Mouse (Mus musculus) heart, embryonic 15.5 days (tissue): Measurements from ENCODE around the gene Rag2. TPM values are rescaled to one million over a fixed set of nuclear protein-coding genes. Genes with fewer than 3 reads are reported as not detected.

ENCODE experiments used
- ATAC-seq: fragments of 200-750 bp; cut with Nextera tagmentation; replicated peaks from 2 replicates; pipeline ENCODE4 v1.8.0; 2017; ENCODE audit warnings: low read depth, moderate TSS enrichment; ENCODE audit not compliant: insufficient number of reproducible peaks, insufficient read depth, low FRiP score
- H3K27ac ChIP-seq: fragments of 300-500 bp; sonication (generic); 2 replicates; pipeline ENCODE4 v1.5.1; 2015; ENCODE audit warnings: mild to moderate bottlenecking, inconsistent platforms
- H3K27me3 ChIP-seq: fragments of 300-500 bp; sonication (generic); 2 replicates; pipeline ENCODE4 v1.6.1; 2015; ENCODE audit warnings: inconsistent platforms
- H3K36me3 ChIP-seq: fragments of 300-500 bp; sonication (generic); 2 replicates; pipeline ENCODE4 v1.6.1; 2015; ENCODE audit warnings: mild to moderate bottlenecking, inconsistent platforms
- H3K4me1 ChIP-seq: fragments of 300-500 bp; sonication (generic); replicated peaks from 2 replicates; pipeline ENCODE4 v1.6.1; 2015; ENCODE audit warnings: inconsistent platforms
- H3K4me2 ChIP-seq: fragments of 300-500 bp; sonication (generic); 2 replicates; pipeline ENCODE4 v1.6.1; 2015; ENCODE audit warnings: inconsistent platforms, mild to moderate bottlenecking, moderate library complexity
- H3K4me3 ChIP-seq: fragments of 300-500 bp; sonication (generic); 2 replicates; pipeline ENCODE4 v1.5.1; 2015; ENCODE audit warnings: mild to moderate bottlenecking, inconsistent platforms
- H3K9ac ChIP-seq: fragments of 300-500 bp; sonication (generic); 2 replicates; pipeline ENCODE4 v1.6.1; 2015; ENCODE audit warnings: mild to moderate bottlenecking, inconsistent platforms
- H3K9me3 ChIP-seq: fragments of 300-500 bp; sonication (generic); replicated peaks from 2 replicates; pipeline ENCODE4 v1.6.1; 2016; ENCODE audit warnings: inconsistent platforms
- WGBS: fragments of 180-500 bp; shearing (Covaris S2); methylation state at CpG from one replicate; pipeline ENCODE4 v1.1.7; 2015; ENCODE audit warnings: mixed read lengths; 5-methylcytosine and 5-hydroxymethylcytosine counted together
- polyA plus RNA-seq: library from polyadenylated mRNA; unstranded; fragments of >200 nt; fragmentation: Nextera tagmentation; extraction: Ambion mirVana; gene quantifications from 2 replicates; pipeline ENCODE4 v1.2.1, GENCODE M21; 2015

Rag2 gene
- polyA plus RNA-seq, 1 experiment from 2014 or later = 0.64 TPM

DNA sequence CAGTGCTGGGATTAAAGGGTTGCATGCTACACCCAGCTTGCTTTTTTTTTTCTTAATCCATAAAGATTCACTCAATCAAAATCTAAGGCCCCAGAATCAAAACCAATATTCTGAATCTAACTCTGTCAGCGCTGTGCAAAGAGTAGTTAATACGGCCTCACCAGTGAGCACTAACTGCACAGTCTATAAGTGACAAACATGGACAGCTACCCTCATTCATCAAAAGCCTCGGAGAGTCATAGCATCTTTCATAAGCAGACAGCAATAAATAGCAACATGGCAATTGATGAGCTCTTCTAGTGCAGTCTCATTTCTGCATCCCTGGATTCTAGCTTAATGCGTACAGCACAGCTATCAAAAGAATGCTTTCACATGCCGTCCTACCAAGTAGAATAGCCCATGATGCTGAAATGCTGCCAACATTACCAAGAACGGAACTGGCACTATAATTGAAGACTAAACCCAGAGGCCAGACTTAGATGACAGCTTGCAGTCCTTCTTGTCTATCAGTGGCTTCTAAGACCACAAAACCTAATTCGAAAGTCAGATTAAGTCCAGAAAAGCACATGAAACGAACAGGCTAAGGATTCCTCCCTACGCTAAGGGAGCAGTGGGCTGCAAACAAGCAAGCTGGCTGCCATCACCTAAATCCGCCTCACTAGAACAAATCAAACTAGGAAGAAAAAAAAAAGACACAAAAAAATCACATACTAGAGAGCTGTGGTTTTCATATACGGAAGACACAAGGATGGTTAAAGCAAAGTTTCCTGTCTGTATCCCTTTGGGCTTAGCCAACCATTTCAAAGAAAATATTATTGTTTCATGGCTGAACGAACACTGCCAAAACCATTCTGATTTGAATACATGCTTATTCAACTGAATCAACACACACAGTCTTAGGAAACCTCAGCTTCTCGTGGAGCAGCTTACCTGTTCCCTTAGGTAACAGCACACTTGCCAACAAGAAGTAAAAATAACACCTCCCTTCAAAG lies 26.0 kb upstream of the Rag2 start:
- H3K36me3 ChIP-seq = no peaks in the 10 kb centered on the region
- H3K4me1 ChIP-seq = peaks cover 12% of the 10 kb centered on the region; the same call in 1 of the 2 replicates
- H3K9ac ChIP-seq = no peak overlapping the region
- no peaks in the 10 kb centered on the region for H3K9me3 ChIP-seq
- WGBS = 68% methylated on average over 13 of the region's 13 CpGs
- no peaks in the 10 kb centered on the region for H3K27me3 ChIP-seq
- H3K27ac ChIP-seq = no peak overlapping the region
- H3K4me2 ChIP-seq = no peak overlapping the region
- ATAC-seq = no peak
- no peak overlapping the region for H3K4me3 ChIP-seq

DNA sequence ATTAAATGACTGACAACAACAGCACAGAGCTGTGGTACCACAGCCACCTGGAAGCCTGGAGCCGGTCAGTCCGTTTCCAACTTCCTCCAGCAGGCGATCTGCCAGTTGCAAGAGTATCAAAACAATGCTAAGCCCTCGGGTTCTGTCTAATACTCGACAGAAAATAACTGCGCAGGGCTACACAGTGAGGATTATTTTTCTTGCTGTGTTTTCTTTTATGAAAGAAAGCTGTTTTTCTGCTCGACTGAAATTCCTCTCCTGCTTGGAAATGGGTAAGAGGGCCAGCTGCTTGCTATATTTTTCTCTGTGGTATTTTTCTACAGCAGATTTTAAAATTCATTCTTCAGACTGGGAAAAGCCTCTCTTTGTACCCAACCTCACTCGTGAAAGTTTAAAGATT lies 23.8 kb upstream of the Rag2 start:
- Histone ChIP-seq H3K9ac (no peak overlapping the region), H3K27ac (no peak overlapping the region), H3K9me3 (no peaks in the 10 kb centered on the region), H3K36me3 (no peaks in the 10 kb centered on the region), H3K27me3 (no peaks in the 10 kb centered on the region), H3K4me1 (peaks cover 12% of the 10 kb centered on the region; the same call in 1 of the 2 replicates), H3K4me3 (no peak overlapping the region), H3K4me2 (no peak overlapping the region)
- ATAC-seq = no peak
- 37% methylated on average over 8 of the region's 8 CpGs for WGBS

DNA sequence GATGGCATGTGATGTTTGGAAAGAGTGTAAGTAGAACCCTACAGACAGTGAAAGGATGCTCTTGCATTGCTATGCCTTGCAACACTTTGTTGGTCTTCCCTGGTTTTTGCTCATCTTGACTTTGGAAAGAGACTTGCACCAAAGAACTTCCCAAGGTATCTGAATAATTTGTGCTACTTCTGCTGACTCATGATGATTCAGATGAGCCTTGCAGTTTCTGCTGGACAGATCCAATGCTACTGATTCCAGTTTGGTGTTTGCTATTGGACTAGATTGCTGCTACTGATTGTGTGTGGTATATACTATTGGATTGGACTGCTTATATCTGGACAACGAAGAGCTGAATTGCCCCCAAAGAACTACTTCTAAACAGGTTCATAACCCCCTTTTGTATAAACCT lies 21.4 kb upstream of the Rag2 start:
- 85% methylated on average over 1 of the region's 1 CpGs for WGBS
- H3K27me3 ChIP-seq = no peaks in the 10 kb centered on the region

DNA sequence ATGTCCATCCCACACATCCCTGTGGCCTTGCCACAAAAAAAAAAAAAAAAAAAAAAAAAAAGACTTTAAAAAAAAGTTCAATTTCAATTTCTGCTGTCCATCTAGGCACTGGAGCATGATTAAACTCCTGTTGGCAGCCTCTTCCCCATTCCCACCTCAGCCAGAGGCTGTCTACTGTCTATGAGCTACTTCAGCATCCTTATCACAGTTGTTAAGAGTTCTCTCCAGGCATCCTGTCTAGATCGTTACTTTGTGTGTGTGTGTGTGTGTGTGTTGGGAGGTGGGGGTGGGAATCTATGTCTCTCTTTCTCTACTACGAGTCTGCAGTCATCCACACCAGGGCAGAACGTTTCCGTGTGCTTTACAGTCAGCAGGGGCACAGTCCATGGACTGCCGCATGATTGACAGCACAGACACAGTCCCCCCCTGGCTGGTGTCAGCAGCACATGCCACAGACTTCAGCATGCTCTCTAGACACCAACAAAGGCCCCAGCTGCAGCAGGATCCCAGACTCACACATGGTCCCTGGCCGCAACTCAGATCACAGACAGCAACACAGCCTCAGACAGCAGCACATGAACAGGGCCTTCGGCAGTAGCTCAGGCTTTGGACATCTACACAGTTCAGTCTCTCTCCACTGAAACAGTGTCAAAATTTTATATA lies 16.2 kb upstream of the Rag2 start:
- H3K27me3 ChIP-seq = no peaks in the 10 kb centered on the region
- no peak overlapping the region for H3K9ac ChIP-seq
- no peaks in the 10 kb centered on the region for H3K36me3 ChIP-seq
- peaks cover 3% of the 10 kb centered on the region for H3K4me1 ChIP-seq
- no peaks in the 10 kb centered on the region for H3K9me3 ChIP-seq
- H3K4me3 ChIP-seq = no peak overlapping the region
- 0 out of 2 replicates have a peak overlapping the region, but pooled peaks have one; percentile 16 for H3K27ac ChIP-seq
- ATAC-seq = peak; percentile 85
- 27% methylated on average over 7 of the region's 7 CpGs for WGBS
- H3K4me2 ChIP-seq = 0 out of 2 replicates have a peak overlapping the region, but pooled peaks have one; percentile 15

More for the DNA sequence above, 21.4 kb upstream of the Rag2 start:
- ATAC-seq = no peak
- peaks cover 11% of the 10 kb centered on the region; the same call in 1 of the 2 replicates for H3K4me1 ChIP-seq
- H3K36me3 ChIP-seq = no peaks in the 10 kb centered on the region
- H3K9me3 ChIP-seq = no peaks in the 10 kb centered on the region
- no peak overlapping the region for H3K27ac ChIP-seq
- H3K9ac ChIP-seq = no peak overlapping the region
- H3K4me2 ChIP-seq = no peak overlapping the region
- H3K4me3 ChIP-seq = no peak overlapping the region

DNA sequence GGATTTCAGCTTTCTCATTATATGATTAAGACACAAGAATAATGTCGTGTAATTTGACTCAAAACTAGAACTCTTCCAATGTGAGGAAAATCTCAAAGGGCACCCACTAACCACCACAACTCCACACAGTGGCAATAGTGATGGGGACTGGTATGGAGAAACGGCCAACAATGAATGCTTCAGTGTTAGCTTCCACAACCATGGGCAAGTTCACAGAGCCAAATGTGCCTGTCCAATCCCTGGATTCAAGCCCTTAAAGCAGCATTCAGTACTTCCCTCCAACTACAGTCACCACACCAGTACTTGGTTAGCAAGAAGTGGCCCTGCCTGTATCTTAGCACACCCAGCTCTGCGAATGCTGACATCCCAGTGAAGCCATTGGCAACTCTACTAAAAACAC lies 13.7 kb upstream of the Rag2 start:
- ATAC-seq = no peak
- no peaks in the 10 kb centered on the region for H3K27me3 ChIP-seq
- 87% methylated on average over 3 of the region's 3 CpGs for WGBS
- H3K27ac ChIP-seq = no peak overlapping the region
- no peak overlapping the region for H3K9ac ChIP-seq
- H3K4me2 ChIP-seq = no peak overlapping the region
- no peak overlapping the region for H3K4me3 ChIP-seq
- H3K4me1 ChIP-seq = peaks cover 9% of the 10 kb centered on the region
- no peaks in the 10 kb centered on the region for H3K36me3 ChIP-seq
- no peaks in the 10 kb centered on the region for H3K9me3 ChIP-seq

DNA sequence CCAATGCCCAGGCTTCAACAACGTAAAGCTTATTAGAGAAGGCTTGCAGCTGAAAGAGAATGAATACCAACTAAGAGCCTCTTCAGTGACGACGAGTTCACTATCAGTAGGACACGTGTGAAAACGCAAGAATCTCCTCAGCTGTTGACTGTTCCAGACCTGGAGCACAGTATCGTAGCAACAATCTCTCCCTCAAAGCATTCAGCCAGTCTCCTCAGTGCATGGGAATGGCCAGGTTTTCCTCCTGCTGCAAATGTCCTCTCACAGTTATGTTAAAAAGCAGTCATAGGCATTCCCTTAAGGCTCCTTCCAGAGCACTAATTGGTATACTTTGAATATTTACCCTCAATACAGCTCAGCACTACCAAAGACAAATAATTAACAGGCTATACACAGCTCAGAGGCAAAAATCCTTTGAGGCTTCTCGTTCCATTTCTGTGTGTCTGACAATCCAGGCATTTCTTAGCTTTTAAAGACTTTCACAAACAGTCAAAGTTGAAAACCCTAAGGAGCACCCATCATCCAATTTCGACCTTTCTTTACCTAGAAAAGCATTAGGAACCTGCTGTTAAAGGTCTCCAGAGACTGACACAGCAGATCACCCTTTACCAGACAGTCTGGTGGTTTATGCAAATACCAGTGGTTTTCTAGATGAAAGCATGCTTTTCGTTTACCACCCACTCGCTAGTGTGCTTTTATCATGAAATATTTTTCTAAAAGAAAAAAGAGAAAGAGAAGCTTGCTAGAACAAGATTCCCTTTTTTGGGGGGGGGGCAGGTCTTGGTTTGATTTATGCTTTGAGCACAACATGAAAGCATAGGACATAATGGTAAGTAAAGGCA lies 8.8 kb upstream of the Rag2 start:
- ATAC-seq = no peak
- 0 out of 2 replicates have a peak, but pooled peaks cover 6% of the 10 kb centered on the region for H3K4me1 ChIP-seq

DNA sequence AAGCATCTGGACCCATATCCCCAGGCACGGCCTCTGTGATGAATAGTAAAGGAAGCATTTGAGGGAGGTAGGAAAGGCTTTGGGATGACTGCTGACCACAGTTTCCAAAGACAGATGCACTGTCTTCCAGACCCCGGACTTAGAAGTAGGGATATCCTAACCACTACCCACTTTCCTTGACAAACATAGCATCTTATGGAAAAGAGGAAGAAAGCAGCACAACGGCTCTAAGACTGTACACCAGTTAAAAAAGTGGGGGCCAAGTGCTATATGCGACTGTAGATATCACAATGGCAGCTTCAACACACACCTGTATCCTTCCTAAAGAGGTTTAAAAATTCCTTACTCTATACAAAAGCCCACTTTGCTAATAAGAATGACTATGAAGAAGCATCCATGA lies 6.1 kb upstream of the Rag2 start:
- no peak for ATAC-seq

More for the DNA sequence above, 8.8 kb upstream of the Rag2 start:
- 52% methylated on average over 10 of the region's 10 CpGs for WGBS
- H3K27me3 ChIP-seq = no peaks in the 10 kb centered on the region
- no peaks in the 10 kb centered on the region for H3K36me3 ChIP-seq
- no peak overlapping the region for H3K27ac ChIP-seq
- H3K9ac ChIP-seq = no peak overlapping the region
- H3K4me3 ChIP-seq = no peak overlapping the region
- H3K9me3 ChIP-seq = no peaks in the 10 kb centered on the region
- H3K4me2 ChIP-seq = no peak overlapping the region

DNA sequence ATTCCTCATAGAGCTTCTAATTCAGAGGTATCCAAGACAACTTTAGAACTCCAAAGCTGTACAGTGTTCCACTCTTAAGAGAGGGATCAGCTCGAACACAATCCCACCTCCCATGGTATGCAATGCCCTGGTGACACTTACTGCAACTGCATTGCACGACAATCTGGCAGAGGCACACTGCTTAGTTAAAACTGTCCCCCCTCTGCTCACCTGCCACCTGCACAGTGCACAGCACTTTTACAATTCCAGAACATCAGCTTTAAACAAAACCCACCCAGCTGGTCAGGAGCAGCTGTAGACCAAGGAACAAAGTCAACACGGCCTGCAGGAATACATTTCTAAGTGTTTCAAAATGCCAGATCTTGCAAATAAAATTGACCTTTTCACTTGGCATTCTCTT lies 3.6 kb upstream of the Rag2 start:
- Histone ChIP-seq H3K4me1 (no peaks in the 10 kb centered on the region), H3K4me3 (no peak overlapping the region), H3K4me2 (no peak overlapping the region), H3K9ac (no peak overlapping the region), H3K27ac (no peak overlapping the region), H3K36me3 (no peaks in the 10 kb centered on the region), H3K9me3 (no peaks in the 10 kb centered on the region), H3K27me3 (no peaks in the 10 kb centered on the region)
- 60% methylated on average over 3 of the region's 3 CpGs for WGBS
- no peak for ATAC-seq

More for the DNA sequence above, 6.1 kb upstream of the Rag2 start:
- Histone ChIP-seq H3K9ac (no peak overlapping the region), H3K4me1 (0 out of 2 replicates have a peak, but pooled peaks cover 6% of the 10 kb centered on the region), H3K27ac (no peak overlapping the region), H3K4me3 (no peak overlapping the region), H3K36me3 (no peaks in the 10 kb centered on the region), H3K4me2 (no peak overlapping the region), H3K27me3 (no peaks in the 10 kb centered on the region), H3K9me3 (no peaks in the 10 kb centered on the region)
- WGBS = 72% methylated on average over 4 of the region's 4 CpGs

DNA sequence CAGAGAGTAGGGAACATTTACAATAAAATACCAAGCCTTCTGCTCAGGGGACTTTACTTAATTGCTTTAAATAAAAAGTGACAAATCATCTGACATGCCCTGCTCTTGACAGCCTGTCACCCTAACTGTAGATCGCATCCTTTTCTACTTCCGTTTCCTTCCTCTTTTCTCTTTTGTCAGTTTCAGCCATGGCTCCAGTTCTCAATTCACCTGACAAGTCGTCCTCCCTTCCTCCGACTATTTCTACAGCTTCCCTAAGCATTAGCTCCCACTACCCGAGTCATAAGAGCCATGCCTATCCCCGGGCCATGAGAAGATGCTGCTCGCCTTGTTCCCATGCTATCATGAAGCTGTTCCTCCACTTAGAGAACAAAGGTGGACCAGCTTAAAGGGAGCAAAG lies 2.9 kb upstream of the Rag2 start:
- no peak for ATAC-seq
- H3K9ac ChIP-seq = no peak overlapping the region
- H3K36me3 ChIP-seq = no peaks in the 10 kb centered on the region
- H3K27ac ChIP-seq = no peak overlapping the region; the same call in 1 of the 2 replicates
- H3K9me3 ChIP-seq = no peaks in the 10 kb centered on the region
- no peak overlapping the region for H3K4me2 ChIP-seq
- no peaks in the 10 kb centered on the region for H3K27me3 ChIP-seq
- no peaks in the 10 kb centered on the region for H3K4me1 ChIP-seq
- H3K4me3 ChIP-seq = no peak overlapping the region
- WGBS = 63% methylated on average over 7 of the region's 7 CpGs

DNA sequence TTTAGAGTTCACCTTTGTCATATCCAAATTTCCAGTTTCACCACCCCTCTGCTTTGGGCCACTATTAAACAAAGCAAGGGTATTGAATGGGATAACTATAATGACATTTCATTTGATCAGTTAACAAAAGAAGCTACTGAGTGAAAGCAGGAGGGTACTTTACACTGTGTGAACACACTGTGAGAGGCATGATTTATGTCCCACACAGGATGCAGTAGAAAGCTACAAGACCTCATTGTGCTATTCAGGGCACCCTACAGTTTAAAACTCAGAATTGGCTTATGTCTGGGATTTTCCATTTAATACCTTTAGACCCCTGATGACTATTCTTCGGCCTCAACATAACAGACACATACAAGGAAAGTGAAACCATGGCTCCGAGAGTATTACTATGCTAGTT lies 1.5 kb upstream of the Rag2 start:
- Histone ChIP-seq H3K9me3 (no peaks in the 10 kb centered on the region), H3K27me3 (no peaks in the 10 kb centered on the region), H3K4me2 (no peak overlapping the region), H3K4me3 (no peak overlapping the region), H3K4me1 (peaks cover 5% of the 10 kb centered on the region; the same call in 1 of the 2 replicates), H3K9ac (no peak overlapping the region), H3K27ac (no peak overlapping the region), H3K36me3 (no peaks in the 10 kb centered on the region)
- 89% methylated on average over 2 of the region's 2 CpGs for WGBS
- no peak for ATAC-seq

DNA sequence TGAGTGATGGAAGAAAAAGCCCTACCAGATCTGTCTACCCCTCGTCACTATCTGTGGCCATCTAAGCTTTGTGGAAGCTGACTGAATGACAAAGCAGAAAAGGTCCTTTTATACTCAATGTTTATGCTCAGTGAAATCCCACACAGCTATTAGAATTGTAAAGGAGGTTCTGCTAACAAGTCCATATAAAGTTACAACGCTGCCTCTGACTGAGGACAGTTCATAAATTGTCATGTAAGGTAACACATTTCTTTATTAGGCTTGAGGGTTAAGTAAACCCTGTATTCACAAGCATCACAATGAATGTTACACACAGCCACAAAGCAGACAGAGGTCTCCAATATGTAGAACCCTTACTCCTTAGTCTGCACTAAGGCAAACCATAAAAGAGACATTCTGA lies 507 bp upstream of the Rag2 start:
- H3K27ac ChIP-seq = no peak overlapping the region
- H3K36me3 ChIP-seq = no peaks in the 10 kb centered on the region
- H3K4me1 ChIP-seq = peaks cover 6% of the 10 kb centered on the region; the same call in 1 of the 2 replicates
- no peaks in the 10 kb centered on the region for H3K27me3 ChIP-seq
- no peak for ATAC-seq
- no peak overlapping the region for H3K9ac ChIP-seq
- no peaks in the 10 kb centered on the region for H3K9me3 ChIP-seq
- H3K4me2 ChIP-seq = no peak overlapping the region
- 68% methylated on average over 2 of the region's 2 CpGs for WGBS
- H3K4me3 ChIP-seq = no peak overlapping the region
